Mouse (Mus musculus) erythroblast, embryonic 14.5 days (primary cell): ENCODE data around the gene Lpcat2.

Source experiments
- GATA1 ChIP-seq: IDR thresholded peaks from 2 replicates; pipeline ENCODE4 v1.6.1; 2012; ENCODE audit warnings: low read length, inconsistent platforms, mixed read lengths
- TAL1 ChIP-seq: IDR thresholded peaks from 3 replicates; pipeline ENCODE4 v1.6.1; 2012; ENCODE audit warnings: low read length, inconsistent platforms, mixed read lengths

DNA sequence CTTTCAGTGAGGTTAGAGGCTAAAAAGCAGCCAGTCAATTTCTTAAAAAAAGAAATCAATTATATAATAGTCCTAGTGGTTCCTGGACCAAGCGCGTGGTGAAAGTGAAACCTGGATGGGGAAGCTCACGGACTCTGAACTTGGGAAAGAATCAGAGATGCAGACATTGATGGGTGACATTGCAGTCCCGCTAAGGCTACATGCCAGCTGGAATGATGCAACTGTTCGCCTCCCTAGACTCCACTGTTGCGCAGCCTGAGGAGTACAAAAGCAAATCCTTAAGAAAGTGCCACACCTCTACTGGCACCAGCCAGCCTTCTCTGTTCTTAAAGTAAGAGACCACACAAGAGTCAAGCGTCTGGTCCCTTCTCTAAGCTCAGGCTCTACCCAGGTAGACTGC, 15.3 kb upstream of the Lpcat2 start:
- TF ChIP-seq GATA1 = no peak
- TF ChIP-seq TAL1 = no peak
